Mouse (Mus musculus) CH12F3 (cell line): ENCODE results near the gene Ube2l3.

Experiments
- in situ Hi-C: fragments of 300-500 bp; cut with MboI; formaldehyde crosslinking; loops from 2 replicates; pipeline ENCODE4 v1.14.3; 2020; ENCODE audit warnings: low sequenced_read_pairs

The Ube2l3 gene

GRCm38 (mm10) chr16:17150520-17151258, 51.8 kb downstream of the Ube2l3 start:
- in situ Hi-C loops: no loop called here

DNA sequence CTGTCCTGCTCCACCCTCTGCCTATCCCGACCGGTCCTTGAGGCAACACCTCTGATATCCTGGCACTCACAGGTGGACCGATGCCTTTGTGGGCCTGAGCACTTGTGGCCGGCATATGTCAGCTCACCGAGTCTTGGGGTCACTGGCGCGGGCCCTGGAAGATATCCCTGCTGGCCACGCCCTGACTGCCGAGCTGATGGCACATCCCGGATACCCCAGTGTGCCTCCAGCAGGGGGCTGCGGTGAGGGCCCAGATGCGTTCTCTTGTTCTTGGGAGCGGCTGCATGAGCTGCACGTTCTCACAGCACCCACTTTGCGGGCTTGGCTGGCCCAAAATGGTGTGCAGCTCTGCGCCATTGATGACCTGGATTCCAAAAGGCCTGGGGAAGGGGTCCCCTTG, 54.4 kb downstream of the Ube2l3 start:
- in situ Hi-C loops: no loop called here

- in situ Hi-C loops: no loop called here
Measured at GRCm38 (mm10) chr16:17147391-17147929, 55.0 kb downstream of the Ube2l3 start.

GRCm38 (mm10) chr16:17146772-17147235, 55.6 kb downstream of the Ube2l3 start, which contains the start of gene Ccdc116:
TSS of gene Ccdc116 (minus strand) at chr16:17147229.
- in situ Hi-C loops: no loop called here

- in situ Hi-C loops: no loop called here
Measured at GRCm38 (mm10) chr16:17144339-17144738, 58.1 kb downstream of the Ube2l3 start, which contains the start of gene Ydjc. TSS of gene Ydjc (plus strand) at chr16:17144621.

GRCm38 (mm10) chr16:17137355-17137754, 65.1 kb downstream of the Ube2l3 start:
- in situ Hi-C loops: no loop called here

GRCm38 (mm10) chr16:17132906-17133200, 69.6 kb downstream of the Ube2l3 start:
- in situ Hi-C loops: no loop called here

DNA sequence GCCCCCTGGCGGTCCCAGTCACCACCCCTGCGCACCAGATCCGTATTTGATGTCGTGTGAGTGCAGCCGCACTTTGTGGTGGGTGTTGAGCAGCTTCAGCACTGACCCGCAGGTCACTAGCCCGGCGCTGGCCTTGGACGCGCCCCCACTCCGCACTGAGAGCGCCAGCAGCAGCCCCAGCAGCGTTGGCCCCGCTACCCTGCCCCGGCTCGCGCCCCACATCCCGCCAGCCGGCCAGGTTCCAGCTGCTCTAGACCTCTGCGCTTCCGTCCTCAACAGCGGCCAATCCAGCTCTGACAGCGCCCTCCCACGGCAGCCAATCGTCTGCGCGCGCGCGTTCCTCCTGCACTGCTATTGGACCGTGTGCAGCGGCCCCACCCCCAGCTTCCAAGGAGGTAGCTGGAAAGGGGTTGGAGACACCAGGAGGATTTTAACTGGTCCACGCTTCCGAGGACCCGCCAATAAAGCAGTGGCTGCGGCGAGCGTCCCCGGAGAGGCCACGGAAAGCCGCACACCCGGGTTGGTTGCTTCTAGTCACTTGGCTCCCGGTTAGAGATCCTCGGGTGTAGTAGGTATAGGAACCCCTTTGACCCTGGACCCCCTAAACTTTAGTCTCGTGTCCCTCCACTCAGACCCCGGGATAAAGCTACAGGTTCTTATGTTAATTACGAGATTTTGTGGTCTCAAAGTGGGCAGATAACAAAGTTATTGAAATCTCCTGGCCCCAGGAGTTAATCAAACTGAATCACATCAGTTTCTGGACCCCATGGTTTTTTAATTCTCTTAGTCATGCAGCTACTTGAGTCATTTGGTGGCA, 70.2 kb downstream of the Ube2l3 start, which contains the start of gene Sdf2l1:
Gene Sdf2l1, minus strand, starts transcription at position 295 of the 817 bp plus-strand sequence.
- in situ Hi-C loops: no loop called here

DNA sequence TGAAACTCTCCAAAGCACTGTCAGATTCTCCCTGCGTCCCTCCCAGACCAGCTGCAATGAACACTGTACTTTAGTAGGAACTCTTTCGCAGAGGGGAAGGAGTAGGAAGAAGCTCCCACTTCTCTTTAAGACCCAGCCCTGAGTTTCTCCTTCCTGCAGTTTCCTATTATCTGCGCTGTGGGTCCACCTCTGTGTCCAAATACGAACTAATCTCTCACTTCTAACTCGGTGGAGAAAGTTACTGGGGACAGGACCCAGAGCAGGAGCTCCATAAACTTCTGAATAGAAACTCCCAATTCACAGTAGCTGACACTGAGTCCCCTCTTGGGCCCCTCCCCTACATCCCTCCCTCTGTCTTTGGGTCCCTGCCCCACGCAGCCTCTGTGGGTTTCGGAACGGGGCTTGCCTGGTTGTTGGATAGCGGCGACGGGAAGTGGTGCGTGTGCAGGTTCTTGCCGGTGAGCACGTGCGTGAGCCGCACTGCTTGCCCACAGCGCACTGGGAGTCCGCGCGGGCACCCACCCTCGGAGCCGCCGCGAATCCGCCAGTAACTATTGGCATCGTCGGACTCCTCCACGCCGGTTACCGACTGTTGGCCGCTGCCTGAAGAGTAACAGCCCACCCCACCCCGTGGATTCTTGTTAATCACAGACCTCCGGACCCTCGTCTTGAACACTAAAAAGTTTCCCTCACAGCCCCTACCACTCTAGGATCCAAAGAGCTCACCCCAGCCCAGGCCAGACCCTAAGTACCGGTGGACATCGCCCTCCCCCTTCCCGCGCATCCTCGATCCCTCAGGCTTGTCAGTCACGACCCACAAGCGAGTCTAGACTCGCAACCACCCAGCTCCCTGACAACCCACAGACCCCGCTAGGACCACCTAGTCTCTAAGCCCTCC, 71.0 kb downstream of the Ube2l3 start:
- in situ Hi-C loops: no loop called here

- in situ Hi-C loops: loop anchor here (10.0 kb wide), 1 partner anchor 158 kb away; no protein-coding TSS in a partner anchor
Measured at GRCm38 (mm10) chr16:17127292-17127691, 75.2 kb downstream of the Ube2l3 start.

- in situ Hi-C loops: loop anchor here (10.0 kb wide), 1 partner anchor 160 kb away; no protein-coding TSS in a partner anchor
Measured at GRCm38 (mm10) chr16:17124871-17125520, 77.5 kb downstream of the Ube2l3 start, which contains the start of gene 2610318N02Rik. TSS of gene 2610318N02Rik (minus strand) at chr16:17125167.

DNA sequence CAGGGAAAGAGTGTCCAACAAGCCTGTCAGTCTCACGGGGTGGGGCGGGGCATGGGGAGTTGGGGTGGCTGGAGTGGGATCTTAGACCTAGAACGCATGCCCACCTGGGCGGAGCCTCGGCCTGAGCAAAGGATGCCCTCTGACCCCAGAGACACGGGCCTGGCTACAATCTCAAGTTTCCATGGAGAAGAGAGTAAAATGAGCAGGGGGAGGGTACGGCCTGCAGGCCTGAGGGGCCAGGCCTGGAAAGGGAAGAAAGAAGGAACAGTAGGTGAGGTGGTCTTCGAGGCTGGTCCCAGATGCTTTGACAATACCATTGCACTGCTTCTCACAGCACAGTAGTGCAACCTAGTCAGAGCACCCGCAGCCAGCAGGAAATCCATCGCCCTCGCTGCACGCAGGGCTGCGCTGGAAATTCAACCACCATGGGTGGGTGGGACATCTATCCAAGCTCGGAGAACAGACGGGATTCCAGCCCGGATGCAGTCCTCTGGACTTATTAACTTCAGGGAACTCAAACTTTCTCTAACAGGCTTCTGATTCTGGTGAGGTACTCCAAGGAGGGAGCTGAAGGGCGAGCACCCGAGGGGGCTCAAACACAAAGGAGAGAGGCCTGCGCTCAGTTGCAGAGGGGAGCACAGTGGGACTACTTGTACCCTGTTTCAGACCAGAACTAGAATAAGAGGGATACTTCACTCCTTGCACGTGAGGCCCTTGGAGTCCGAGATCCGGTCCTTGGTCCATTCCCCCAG, 78.2 kb downstream of the Ube2l3 start:
- in situ Hi-C loops: loop anchor here (10.0 kb wide), 1 partner anchor 161 kb away; no protein-coding TSS in a partner anchor

DNA sequence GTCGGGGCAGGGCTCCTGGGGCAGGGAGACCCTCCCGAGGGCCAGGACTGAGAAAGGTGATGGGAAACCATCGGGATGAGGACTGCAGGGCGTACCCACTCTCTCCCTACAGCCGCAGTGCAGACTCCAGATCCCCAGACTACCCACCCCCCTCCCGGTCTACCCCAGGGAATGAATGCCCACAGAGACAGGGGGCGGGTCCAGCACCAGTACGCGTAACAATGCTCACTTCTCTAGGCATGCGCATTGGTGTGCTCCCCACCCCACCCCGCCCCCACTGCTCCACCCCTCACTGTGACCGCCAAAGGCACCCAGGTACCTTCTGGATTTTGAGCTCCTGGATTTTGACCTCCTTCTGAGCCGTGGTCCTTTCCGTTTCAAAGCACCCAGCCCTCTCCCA, 80.9 kb downstream of the Ube2l3 start:
- in situ Hi-C loops: loop anchor here (10.0 kb wide), 1 partner anchor 163 kb away; no protein-coding TSS in a partner anchor

DNA sequence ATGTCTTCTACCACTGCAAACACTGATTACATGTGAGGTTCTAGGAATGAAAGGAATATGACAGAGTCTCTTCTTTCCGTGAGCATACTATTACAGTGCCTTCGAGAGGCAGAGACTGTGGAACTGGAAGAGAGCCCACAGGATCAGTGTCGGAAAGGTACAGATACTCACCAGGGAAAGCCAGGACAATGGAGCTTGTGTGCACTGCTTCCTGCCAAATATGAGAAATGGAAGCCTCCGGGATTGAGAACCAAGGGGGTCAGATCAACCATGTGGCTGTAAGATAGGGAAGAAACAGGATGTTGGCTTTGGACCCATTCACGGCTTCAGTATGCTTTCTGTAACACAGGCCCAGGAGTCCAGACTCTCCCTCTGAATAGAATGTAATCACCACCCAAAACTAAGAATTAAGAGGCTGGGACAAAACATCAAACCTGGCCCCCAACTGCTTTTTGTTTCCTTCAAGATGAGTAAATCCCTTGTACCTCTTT, 85.1 kb downstream of the Ube2l3 start:
- in situ Hi-C loops: no loop called here

DNA sequence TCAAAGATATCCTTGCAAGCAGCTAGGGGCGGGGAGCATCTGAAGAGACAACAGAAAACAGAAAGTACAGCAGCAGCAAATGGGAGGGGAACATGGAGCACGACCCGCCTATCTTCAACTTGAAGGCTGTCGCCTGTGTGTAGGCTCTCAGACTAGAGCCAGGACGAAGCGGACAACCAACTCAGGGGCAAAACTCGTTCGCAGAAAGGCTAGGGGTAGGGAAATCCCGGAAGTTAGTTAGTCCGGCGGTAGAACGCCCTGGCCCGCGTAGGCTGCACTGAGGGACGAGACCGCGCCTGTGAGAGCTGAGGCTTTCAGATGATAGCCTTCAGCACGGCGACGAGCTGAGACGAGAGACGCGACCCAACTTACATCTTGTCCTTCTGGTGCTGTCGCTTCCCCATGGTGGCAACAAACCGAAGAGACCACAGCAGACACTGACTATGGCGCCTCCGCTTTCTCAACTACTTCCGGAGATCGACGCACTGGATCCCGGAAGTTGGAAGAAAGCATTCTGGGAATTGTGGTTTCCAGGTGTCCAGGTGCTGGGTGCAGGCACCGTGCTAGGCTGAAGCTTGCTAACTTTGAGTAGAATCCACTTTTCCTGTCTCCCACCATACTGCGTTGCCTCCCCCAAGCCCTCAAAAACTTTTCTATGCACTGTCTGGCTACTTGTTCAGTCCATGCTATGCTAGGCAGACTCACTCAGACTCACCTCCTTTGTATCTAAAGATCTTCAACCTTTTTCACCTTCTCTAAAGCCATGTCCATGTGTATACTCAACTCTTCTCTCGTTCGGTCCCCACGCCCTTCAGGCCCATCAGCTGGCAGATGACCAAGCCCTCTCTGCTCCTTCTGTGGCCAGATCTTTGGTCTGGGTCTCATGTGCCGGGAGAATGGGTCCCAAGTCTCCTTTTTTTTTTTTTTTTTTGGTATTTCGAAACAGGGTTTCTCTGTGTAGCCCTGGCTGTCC, 91.4 kb downstream of the Ube2l3 start, which contains the start of gene Ppil2:
Gene Ppil2, minus strand, starts transcription at position 487 of the 973 bp plus-strand sequence.
- in situ Hi-C loops: no loop called here

GRCm38 (mm10) chr16:17104600-17104999, 97.8 kb downstream of the Ube2l3 start:
- in situ Hi-C loops: no loop called here

- in situ Hi-C loops: no loop called here
Measured at GRCm38 (mm10) chr16:17102630-17103220, 99.7 kb downstream of the Ube2l3 start.
